Mouse (Mus musculus): ENCODE data around the gene Gm3336. TPM values are rescaled to one million over a fixed set of nuclear protein-coding genes. Genes with fewer than 3 reads are reported as not detected.

Gene Gm3336
- 0.13 and 0.35 TPM in 2 replicates for polyA plus RNA-seq (2015; fragmentation: Nextera tagmentation; extraction: Ambion mirVana)

- H3K27ac ChIP-seq (replicated peaks): no peak within 1 kb of the TSS
- H3K4me2 ChIP-seq: no peak within 1 kb of the TSS
- WGBS (ENCODE audit: insufficient replicate concordance): 1% methylated on average over 19 of the region's 19 CpGs
- no peak within 1 kb of the TSS for H3K9ac ChIP-seq
- H3K9me3 ChIP-seq (replicated peaks): no peaks in the 10 kb centered on the region
- ATAC-seq (ENCODE audit: insufficient read depth): 0 out of 2 replicates have a peak, but pooled peaks have one; percentile 14
- H3K36me3 ChIP-seq (replicated peaks): no peaks in the 10 kb centered on the region
- H3K4me3 ChIP-seq (replicated peaks): no peak within 1 kb of the TSS
- H3K4me1 ChIP-seq (replicated peaks): peaks cover 8% of the 10 kb centered on the region; the same call in 1 of the 2 replicates
- H3K27me3 ChIP-seq: peaks cover 37% of the 10 kb centered on the region
These were observed at the start of gene Gm3336 for GRCm38 (mm10) chr8:70718297-70718696. Gene Gm3336, plus strand, starts transcription at chr8:70718543.

- WGBS (ENCODE audit: insufficient replicate concordance): 75% methylated on average over 10 of the region's 10 CpGs
- no peak for ATAC-seq (ENCODE audit: insufficient read depth)
- Histone ChIP-seq H3K4me3 (replicated peaks) (no peak overlapping the region), H3K4me2 (no peak overlapping the region), H3K9ac (peak overlapping the region; percentile 55; the same call in 1 of the 2 replicates), H3K27me3 (no peaks in the 10 kb centered on the region), H3K27ac (replicated peaks) (no peak overlapping the region), H3K9me3 (replicated peaks) (no peaks in the 10 kb centered on the region), H3K36me3 (replicated peaks) (peaks cover 7% of the 10 kb centered on the region), H3K4me1 (replicated peaks) (peaks cover 52% of the 10 kb centered on the region)
These were observed 46.6 kb upstream of the Gm3336 start for GRCm38 (mm10) chr8:70671615-70672324.

- peak overlapping the region; percentile 73 for H3K4me3 ChIP-seq (replicated peaks)
- peak overlapping the region; percentile 55 for H3K9ac ChIP-seq
- peak; percentile 3; the same call in 1 of the 2 replicates for ATAC-seq (ENCODE audit: insufficient read depth)
- H3K27me3 ChIP-seq: no peaks in the 10 kb centered on the region
- WGBS (ENCODE audit: insufficient replicate concordance): 32% methylated on average over 19 of the region's 19 CpGs
- H3K36me3 ChIP-seq (replicated peaks): peaks cover 7% of the 10 kb centered on the region
- H3K4me1 ChIP-seq (replicated peaks): peaks cover 54% of the 10 kb centered on the region
- H3K9me3 ChIP-seq (replicated peaks): no peaks in the 10 kb centered on the region
- H3K27ac ChIP-seq (replicated peaks): peak overlapping the region; percentile 78
- peak overlapping the region; percentile 81 for H3K4me2 ChIP-seq
These were observed 45.8 kb upstream of the Gm3336 start for GRCm38 (mm10) chr8:70672325-70673078.

GRCm38 (mm10) chr8:70673079-70673856 is 45.1 kb upstream of the Gm3336 start, which contains the start of gene Lsm4:
Gene Lsm4, plus strand, starts transcription at chr8:70673248.
- peak; percentile 94 for ATAC-seq (ENCODE audit: insufficient read depth)
- Histone ChIP-seq H3K4me1 (replicated peaks) (peaks cover 61% of the 10 kb centered on the region), H3K4me2 (peak within 1 kb of the TSS; percentile 81), H3K27me3 (no peaks in the 10 kb centered on the region), H3K4me3 (replicated peaks) (peak within 1 kb of the TSS; percentile 73), H3K27ac (replicated peaks) (peak within 1 kb of the TSS; percentile 95), H3K36me3 (replicated peaks) (peaks cover 13% of the 10 kb centered on the region), H3K9ac (peak within 1 kb of the TSS; percentile 70), H3K9me3 (replicated peaks) (no peaks in the 10 kb centered on the region)
- WGBS (ENCODE audit: insufficient replicate concordance): under 1% methylated on average over 60 of the region's 60 CpGs

GRCm38 (mm10) chr8:70674109-70674508 is 44.2 kb upstream of the Gm3336 start:
- Histone ChIP-seq H3K9me3 (replicated peaks) (no peaks in the 10 kb centered on the region), H3K4me2 (peak overlapping the region; percentile 81), H3K9ac (peak overlapping the region; percentile 70), H3K4me3 (replicated peaks) (peak overlapping the region; percentile 73), H3K4me1 (replicated peaks) (peaks cover 70% of the 10 kb centered on the region), H3K27me3 (no peaks in the 10 kb centered on the region), H3K27ac (replicated peaks) (peak overlapping the region; percentile 95), H3K36me3 (replicated peaks) (peaks cover 22% of the 10 kb centered on the region)
- no peak for ATAC-seq (ENCODE audit: insufficient read depth)
- 72% methylated on average over 3 of the region's 3 CpGs for WGBS (ENCODE audit: insufficient replicate concordance)

GRCm38 (mm10) chr8:70674716-70675115 is 43.6 kb upstream of the Gm3336 start:
- peaks cover 76% of the 10 kb centered on the region for H3K4me1 ChIP-seq (replicated peaks)

GRCm38 (mm10) chr8:70675336-70675735 is 43.0 kb upstream of the Gm3336 start:
- ATAC-seq (ENCODE audit: insufficient read depth): no peak
- Histone ChIP-seq H3K4me2 (peak overlapping the region; percentile 81; the same call in 1 of the 2 replicates), H3K4me1 (replicated peaks) (peaks cover 82% of the 10 kb centered on the region), H3K27me3 (no peaks in the 10 kb centered on the region), H3K9ac (no peak overlapping the region), H3K4me3 (replicated peaks) (no peak overlapping the region), H3K27ac (replicated peaks) (peak overlapping the region; percentile 95), H3K36me3 (replicated peaks) (peaks cover 30% of the 10 kb centered on the region), H3K9me3 (replicated peaks) (no peaks in the 10 kb centered on the region)
- WGBS (ENCODE audit: insufficient replicate concordance): 41% methylated on average over 1 of the region's 1 CpGs

More at GRCm38 (mm10) chr8:70674716-70675115, 43.6 kb upstream of the Gm3336 start:
- Histone ChIP-seq H3K9ac (peak overlapping the region; percentile 70; the same call in 1 of the 2 replicates), H3K36me3 (replicated peaks) (peaks cover 28% of the 10 kb centered on the region), H3K27ac (replicated peaks) (peak overlapping the region; percentile 95), H3K9me3 (replicated peaks) (no peaks in the 10 kb centered on the region), H3K4me3 (replicated peaks) (0 out of 2 replicates have a peak overlapping the region, but pooled peaks have one; percentile 73), H3K4me2 (peak overlapping the region; percentile 81), H3K27me3 (no peaks in the 10 kb centered on the region)
- 28% methylated on average over 4 of the region's 4 CpGs for WGBS (ENCODE audit: insufficient replicate concordance)
- no peak for ATAC-seq (ENCODE audit: insufficient read depth)

GRCm38 (mm10) chr8:70677451-70678080 is 40.8 kb upstream of the Gm3336 start:
- Histone ChIP-seq H3K4me2 (peak overlapping the region; percentile 55), H3K4me3 (replicated peaks) (0 out of 2 replicates have a peak overlapping the region, but pooled peaks have one; percentile 10), H3K9ac (0 out of 2 replicates have a peak overlapping the region, but pooled peaks have one; percentile 2), H3K27me3 (peaks cover 4% of the 10 kb centered on the region), H3K4me1 (replicated peaks) (peaks cover 91% of the 10 kb centered on the region), H3K9me3 (replicated peaks) (no peaks in the 10 kb centered on the region), H3K27ac (replicated peaks) (peak overlapping the region; percentile 67), H3K36me3 (replicated peaks) (peaks cover 30% of the 10 kb centered on the region)
- 75% methylated on average over 15 of the region's 15 CpGs for WGBS (ENCODE audit: insufficient replicate concordance)
- no peak for ATAC-seq (ENCODE audit: insufficient read depth)

GRCm38 (mm10) chr8:70678679-70679078 is 39.7 kb upstream of the Gm3336 start:
- H3K9ac ChIP-seq: no peak overlapping the region
- peaks cover 30% of the 10 kb centered on the region for H3K36me3 ChIP-seq (replicated peaks)
- H3K9me3 ChIP-seq (replicated peaks): no peaks in the 10 kb centered on the region
- H3K4me2 ChIP-seq: no peak overlapping the region
- H3K27me3 ChIP-seq: peaks cover 10% of the 10 kb centered on the region
- H3K27ac ChIP-seq (replicated peaks): no peak overlapping the region
- no peak for ATAC-seq (ENCODE audit: insufficient read depth)
- no peak overlapping the region for H3K4me3 ChIP-seq (replicated peaks)
- H3K4me1 ChIP-seq (replicated peaks): peaks cover 88% of the 10 kb centered on the region

- H3K27me3 ChIP-seq: peaks cover 11% of the 10 kb centered on the region
- WGBS (ENCODE audit: insufficient replicate concordance): 84% methylated on average over 4 of the region's 4 CpGs
- no peak overlapping the region for H3K4me2 ChIP-seq
- H3K4me3 ChIP-seq (replicated peaks): no peak overlapping the region
- no peak for ATAC-seq (ENCODE audit: insufficient read depth)
- peaks cover 30% of the 10 kb centered on the region for H3K36me3 ChIP-seq (replicated peaks)
- H3K27ac ChIP-seq (replicated peaks): peak overlapping the region; percentile 25
- no peak overlapping the region for H3K9ac ChIP-seq
- H3K4me1 ChIP-seq (replicated peaks): peaks cover 85% of the 10 kb centered on the region
- H3K9me3 ChIP-seq (replicated peaks): no peaks in the 10 kb centered on the region
These were observed 38.9 kb upstream of the Gm3336 start for GRCm38 (mm10) chr8:70679404-70679803.

All from liver, embryonic 15.5 days (tissue).